Mouse (Mus musculus): ENCODE results near the gene Mrps23.
"Not testable (repeated sequence)": the region's sequence is repeated elsewhere in the genome, so short reads cannot be mapped to it uniquely, and the experiment has no call there.

Gene Mrps23

GRCm38 (mm10) chr11:88173386-88174025 lies 30.7 kb upstream of the Mrps23 start:
- no peak for DNase-seq (ENCODE audit: low read depth, low spot score)

- peak; percentile 54 for DNase-seq (ENCODE audit: low read depth, low spot score)
Measured at GRCm38 (mm10) chr11:88180467-88180958, 23.7 kb upstream of the Mrps23 start.

- DNase-seq (ENCODE audit: low read depth, low spot score): peak; percentile 85
Measured at GRCm38 (mm10) chr11:88180959-88181619, 23.1 kb upstream of the Mrps23 start.

GRCm38 (mm10) chr11:88184632-88185180 lies 19.5 kb upstream of the Mrps23 start:
- no peak for DNase-seq (ENCODE audit: low read depth, low spot score)

GRCm38 (mm10) chr11:88186078-88186946 lies 17.9 kb upstream of the Mrps23 start:
- no peak for DNase-seq (ENCODE audit: low read depth, low spot score)

GRCm38 (mm10) chr11:88186947-88187243 lies 17.3 kb upstream of the Mrps23 start:
- no peak for DNase-seq (ENCODE audit: low read depth, low spot score)

GRCm38 (mm10) chr11:88187417-88188133 lies 16.6 kb upstream of the Mrps23 start:
- peak; percentile 90 for DNase-seq (ENCODE audit: low read depth, low spot score)

GRCm38 (mm10) chr11:88188216-88188615 lies 16.0 kb upstream of the Mrps23 start:
- DNase-seq (ENCODE audit: low read depth, low spot score): no peak

- no peak for DNase-seq (ENCODE audit: low read depth, low spot score)
Measured at GRCm38 (mm10) chr11:88188635-88189034, 15.6 kb upstream of the Mrps23 start.

GRCm38 (mm10) chr11:88192595-88192994 lies 11.6 kb upstream of the Mrps23 start:
- DNase-seq (ENCODE audit: low read depth, low spot score): peak; percentile 63

GRCm38 (mm10) chr11:88193098-88193823 lies 10.9 kb upstream of the Mrps23 start:
- DNase-seq (ENCODE audit: low read depth, low spot score): no peak

GRCm38 (mm10) chr11:88193824-88194696 lies 10.1 kb upstream of the Mrps23 start:
- DNase-seq (ENCODE audit: low read depth, low spot score): no peak

GRCm38 (mm10) chr11:88195699-88196098 lies 8.5 kb upstream of the Mrps23 start:
- DNase-seq (ENCODE audit: low read depth, low spot score): not testable (repeated sequence)

- peak; percentile 68 for DNase-seq (ENCODE audit: low read depth, low spot score)
Measured at GRCm38 (mm10) chr11:88197153-88197576, 7.0 kb upstream of the Mrps23 start.

- no peak for DNase-seq (ENCODE audit: low read depth, low spot score)
Measured at GRCm38 (mm10) chr11:88198223-88198622, 6.0 kb upstream of the Mrps23 start.

GRCm38 (mm10) chr11:88201172-88201571 lies 3.0 kb upstream of the Mrps23 start:
- DNase-seq (ENCODE audit: low read depth, low spot score): no peak

GRCm38 (mm10) chr11:88202077-88202476 lies 2.1 kb upstream of the Mrps23 start:
- DNase-seq (ENCODE audit: low read depth, low spot score): no peak

- DNase-seq (ENCODE audit: low read depth, low spot score): no peak
Measured at GRCm38 (mm10) chr11:88204593-88205368, 593 bp downstream of the Mrps23 start.

- not testable (repeated sequence) for DNase-seq (ENCODE audit: low read depth, low spot score)
Measured at GRCm38 (mm10) chr11:88206576-88206975, 2.4 kb downstream of the Mrps23 start.

Measured in mesoderm, embryonic 11.5 days (tissue).